Mouse (Mus musculus): ENCODE measurements around the gene Slc30a1.
A peak's percentile ranks its signal among the peaks of the same experiment; 100 is the strongest.

The Slc30a1 gene

GRCm38 (mm10) chr1:191896806-191897552 is 9.6 kb upstream of the Slc30a1 start:
- peak; percentile 43 for DNase-seq

- DNase-seq = peak; percentile 86
Observed at GRCm38 (mm10) chr1:191905637-191906533, 682 bp upstream of the Slc30a1 start.

GRCm38 (mm10) chr1:191907431-191907810 is 854 bp downstream of the Slc30a1 start:
- peak; percentile 91 for DNase-seq

GRCm38 (mm10) chr1:191908906-191909305 is 2.3 kb downstream of the Slc30a1 start:
- peak; percentile 23 for DNase-seq

- peak; percentile 27 for DNase-seq
Observed at GRCm38 (mm10) chr1:191909316-191909715, 2.7 kb downstream of the Slc30a1 start.

GRCm38 (mm10) chr1:191910646-191911045 is 4.1 kb downstream of the Slc30a1 start:
- peak; percentile 48 for DNase-seq

- no peak for DNase-seq
Observed at GRCm38 (mm10) chr1:191911067-191911668, 4.6 kb downstream of the Slc30a1 start.

GRCm38 (mm10) chr1:191914647-191915046 is 8.1 kb downstream of the Slc30a1 start:
- no peak for DNase-seq

GRCm38 (mm10) chr1:191915586-191915985 is 9.0 kb downstream of the Slc30a1 start:
- DNase-seq = no peak

- DNase-seq = no peak
Observed at GRCm38 (mm10) chr1:191916876-191917275, 10.3 kb downstream of the Slc30a1 start.

GRCm38 (mm10) chr1:191919336-191919735 is 12.8 kb downstream of the Slc30a1 start:
- DNase-seq = no peak

- DNase-seq = no peak
Observed at GRCm38 (mm10) chr1:191921701-191922100, 15.1 kb downstream of the Slc30a1 start.

GRCm38 (mm10) chr1:191925496-191925895 is 18.9 kb downstream of the Slc30a1 start:
- DNase-seq = no peak

GRCm38 (mm10) chr1:191926681-191927080 is 20.1 kb downstream of the Slc30a1 start:
- DNase-seq = no peak

GRCm38 (mm10) chr1:191928345-191928744 is 21.8 kb downstream of the Slc30a1 start:
- DNase-seq = peak; percentile 64

GRCm38 (mm10) chr1:191929065-191929464 is 22.5 kb downstream of the Slc30a1 start:
- DNase-seq = no peak

GRCm38 (mm10) chr1:191929897-191930524 is 23.4 kb downstream of the Slc30a1 start:
- no peak for DNase-seq

- no peak for DNase-seq
Observed at GRCm38 (mm10) chr1:191930525-191931105, 24.0 kb downstream of the Slc30a1 start.

- no peak for DNase-seq
Observed at GRCm38 (mm10) chr1:191932286-191932985, 25.9 kb downstream of the Slc30a1 start.

GRCm38 (mm10) chr1:191932986-191933632 is 26.5 kb downstream of the Slc30a1 start:
- no peak for DNase-seq

GRCm38 (mm10) chr1:191943638-191944037 is 37.1 kb downstream of the Slc30a1 start:
- DNase-seq = no peak
